In genomic region chr13:107407674-107408026, GRCm38 (mm10) we compare ENCODE assay signal across 17 mouse cellular contexts.
DNase-seq lines count a peak whose midpoint lies in the region; ATAC-seq and TF ChIP-seq lines count a peak whose summit lies in the region.
"Had no signal": no experiment of that assay in that cellular context is flagged by ENCODE, and none has a peak within 500 bp of the region (broad histone marks: within the 10 kb centered on the region; RNA-seq: fewer than 3 reads in every experiment).

No protein-coding gene starts in this region.

- peak overlapping the region; percentile 76 for H3K27ac ChIP-seq in left cerebral cortex, adult 2 months
- peak overlapping the region; percentile 39; the same call in 1 of the 2 replicates for H3K27ac ChIP-seq in forebrain, embryonic 11.5 days (ENCODE audit: low read depth, low read length)
- peak overlapping the region; percentile 68; the same call in 1 of the 2 replicates for H3K27ac ChIP-seq in hindbrain, postnatal 0 days
- H3K27ac ChIP-seq: embryonic facial prominence, embryonic 15.5 days; kidney, postnatal 0 days; stomach, postnatal 0 days had no signal

- no peak overlapping the region for H3K4me2 ChIP-seq in forebrain, embryonic 11.5 days (ENCODE audit: low read depth, low read length, severe bottlenecking)
- H3K4me2 ChIP-seq in hindbrain, postnatal 0 days (ENCODE audit: low read depth, low read length) = no peak overlapping the region
- H3K4me2 ChIP-seq: embryonic facial prominence, embryonic 15.5 days; heart, embryonic 12.5 days had no signal

- peak; percentile 64 for ATAC-seq in forebrain, embryonic 11.5 days (replicated peaks; ENCODE audit: low FRiP score)
- ATAC-seq in hindbrain, postnatal 0 days = peak; percentile 57; the same call in 1 of the 2 replicates
- ATAC-seq: CD4-positive, CD25-positive, alpha-beta regulatory T cell, adult 4 months had no signal

- no peaks in the 10 kb centered on the region for H3K36me3 ChIP-seq in forebrain, embryonic 11.5 days (ENCODE audit: control insufficient read depth, insufficient read depth, low read length)
- H3K36me3 ChIP-seq in hindbrain, postnatal 0 days (ENCODE audit: insufficient read depth, low read length) = no peaks in the 10 kb centered on the region
- H3K36me3 ChIP-seq: embryonic facial prominence, embryonic 15.5 days; G1E; heart, embryonic 12.5 days had no signal

- WGBS in forebrain, embryonic 11.5 days = 53% methylated on average over 5 of the region's 5 CpGs
- WGBS in hindbrain, postnatal 0 days = 44% methylated on average over 5 of the region's 5 CpGs

- no peaks in the 10 kb centered on the region for H3K27me3 ChIP-seq in forebrain, embryonic 11.5 days (ENCODE audit: control insufficient read depth, insufficient read depth, low read length)
- no peaks in the 10 kb centered on the region for H3K27me3 ChIP-seq in hindbrain, postnatal 0 days (ENCODE audit: insufficient read depth, low read length)
- H3K27me3 ChIP-seq: embryonic facial prominence, embryonic 15.5 days; heart, embryonic 12.5 days had no signal

- DNase-seq in left cerebral cortex, adult 2 months (ENCODE audit: extremely low spot score in 1 of 2, low spot score in 2 of 2) = no peak
- DNase-seq in left cerebral cortex, postnatal 4 days = no peak
- peak; percentile 28 for DNase-seq in brain, embryonic 18.5 days (ENCODE audit: low read depth, low spot score)
- DNase-seq in forebrain, embryonic 11.5 days (ENCODE audit: low spot score) = no peak
- DNase-seq in hindbrain, postnatal 0 days (ENCODE audit: low spot score) = peak; percentile 42
- no peak for DNase-seq in spleen, postnatal 10 days (ENCODE audit: low spot score in 2 of 2)
- no peak for DNase-seq in cerebellum, adult 9-10 months
- DNase-seq: embryo, embryonic 11 days; heart, postnatal 4 days; kidney, adult 11 months; lung, adult 18-20 months had no signal

- no peaks in the 10 kb centered on the region for H3K4me1 ChIP-seq in forebrain, embryonic 11.5 days (replicated peaks; ENCODE audit: control insufficient read depth, insufficient read depth, low read length)
- no peaks in the 10 kb centered on the region for H3K4me1 ChIP-seq in hindbrain, postnatal 0 days (ENCODE audit: insufficient read depth, low read length)
- H3K4me1 ChIP-seq: embryonic facial prominence, embryonic 15.5 days; heart, embryonic 12.5 days had no signal

- H3K9ac ChIP-seq in forebrain, embryonic 11.5 days (ENCODE audit: low read length) = no peak overlapping the region
- no peak overlapping the region for H3K9ac ChIP-seq in hindbrain, postnatal 0 days (replicated peaks; ENCODE audit: low read length)
- H3K9ac ChIP-seq: embryonic facial prominence, embryonic 15.5 days; heart, embryonic 12.5 days had no signal

- H3K9me3 ChIP-seq in forebrain, embryonic 11.5 days (ENCODE audit: control insufficient read depth, low read length) = no peaks in the 10 kb centered on the region
- no peaks in the 10 kb centered on the region for H3K9me3 ChIP-seq in hindbrain, postnatal 0 days (ENCODE audit: low read length)
- H3K9me3 ChIP-seq: embryonic facial prominence, embryonic 15.5 days; G1E; heart, embryonic 12.5 days had no signal

- no peak for TF ChIP-seq CTCF in left cerebral cortex, adult 2 months (IDR thresholded peaks at IDR 0.05)
- no peak for TF ChIP-seq CTCF in hindbrain, postnatal 0 days (IDR thresholded peaks at IDR 0.05; ENCODE audit: low read depth)

- intact Hi-C loops in left cerebral cortex, adult 2 months (cut with DNase I) = no loop called here
- intact Hi-C loops in left cerebral cortex, postnatal 4 days (cut with DNase I) = no loop called here

- H3K4me3 ChIP-seq in left cerebral cortex, adult 2 months = no peak overlapping the region
- no peak overlapping the region for H3K4me3 ChIP-seq in forebrain, embryonic 11.5 days (ENCODE audit: low read depth, low read length)
- no peak overlapping the region for H3K4me3 ChIP-seq in hindbrain, postnatal 0 days (ENCODE audit: low read length)
- H3K4me3 ChIP-seq: embryonic facial prominence, embryonic 15.5 days; heart, embryonic 12.5 days had no signal

Comparison
In these comparisons a context has a peak if more than half of its experiments do, and no peak if none do; other contexts are left out.
1. DNase-seq: peak in brain, embryonic 18.5 days (single experiment) and hindbrain, postnatal 0 days (single experiment); none in left cerebral cortex, adult 2 months (0 of 2), left cerebral cortex, postnatal 4 days (single experiment), forebrain, embryonic 11.5 days (single experiment), spleen, postnatal 10 days (0 of 2) and cerebellum, adult 9-10 months (single experiment).
2. Peak in every context shown above with its lines, with median percentiles within 50 percentile points of each other: H3K27ac ChIP-seq.